ENCODE assay signal across 8 mouse cellular contexts in genomic region chr3:88177106-88177505, GRCm38 (mm10). TPM values are rescaled to one million over a fixed set of nuclear protein-coding genes. Genes with fewer than 3 reads are reported as not detected.
DNase-seq lines count a peak whose midpoint lies in the region; ATAC-seq lines count a peak whose summit lies in the region.

No protein-coding gene starts in this region.

- 73% methylated on average over 5 of the region's 5 CpGs for WGBS in embryonic facial prominence, embryonic 10.5 days
- 47% methylated on average over 5 of the region's 5 CpGs for WGBS in heart, embryonic 16.5 days
- 82% methylated on average over 5 of the region's 5 CpGs for WGBS in midbrain, embryonic 10.5 days

- ATAC-seq in megakaryocyte, adult 5-6 weeks (ENCODE audit: poor library complexity, severe bottlenecking), result no peak
- no peak for ATAC-seq in heart, embryonic 16.5 days (replicated peaks; ENCODE audit: extremely low read depth, insufficient read depth, low FRiP score)

- H3K4me3 ChIP-seq in megakaryocyte, embryonic 14.5 days (replicated peaks), result peak overlapping the region; percentile 98
- H3K4me3 ChIP-seq in embryonic facial prominence, embryonic 10.5 days, result peak overlapping the region; percentile 68
- peak overlapping the region; percentile 75 for H3K4me3 ChIP-seq in heart, embryonic 16.5 days (ENCODE audit: low read length)
- peak overlapping the region; percentile 70 for H3K4me3 ChIP-seq in midbrain, embryonic 10.5 days

- peaks cover 32% of the 10 kb centered on the region for H3K4me1 ChIP-seq in megakaryocyte, embryonic 14.5 days
- peaks cover 6% of the 10 kb centered on the region for H3K4me1 ChIP-seq in embryonic facial prominence, embryonic 10.5 days
- peaks cover 20% of the 10 kb centered on the region for H3K4me1 ChIP-seq in heart, embryonic 16.5 days (ENCODE audit: control insufficient read depth, insufficient read depth, low read length)
- H3K4me1 ChIP-seq in midbrain, embryonic 10.5 days, result peaks cover 10% of the 10 kb centered on the region

- peaks cover 10% of the 10 kb centered on the region for H3K27me3 ChIP-seq in megakaryocyte, embryonic 14.5 days (replicated peaks)
- peaks cover 14% of the 10 kb centered on the region for H3K27me3 ChIP-seq in embryonic facial prominence, embryonic 10.5 days (replicated peaks; ENCODE audit: low read depth, poor library complexity, severe bottlenecking)
- H3K27me3 ChIP-seq in heart, embryonic 16.5 days (ENCODE audit: control insufficient read depth, insufficient read depth, low read length), result 0 out of 2 replicates have a peak, but pooled peaks cover 2% of the 10 kb centered on the region
- H3K27me3 ChIP-seq in midbrain, embryonic 10.5 days (ENCODE audit: low read depth, poor library complexity, severe bottlenecking), result peaks cover 19% of the 10 kb centered on the region

- DNase-seq in embryonic facial prominence, embryonic 10.5 days (ENCODE audit: low spot score), result no peak
- no peak for DNase-seq in midbrain, embryonic 10.5 days (ENCODE audit: low spot score)
- DNase-seq in thymus, postnatal 10 days (ENCODE audit: low spot score in 2 of 2), result no peak
- DNase-seq in left cerebral cortex, adult 8-10 months (ENCODE audit: low spot score in 2 of 2), result no peak
- no peak for DNase-seq in testis, postnatal 14 days (ENCODE audit: low spot score)

- H3K4me2 ChIP-seq in heart, embryonic 16.5 days (ENCODE audit: low read depth, low read length), result peak overlapping the region; percentile 78

- peak overlapping the region; percentile 97 for H3K27ac ChIP-seq in embryonic facial prominence, embryonic 10.5 days (replicated peaks)
- H3K27ac ChIP-seq in heart, embryonic 16.5 days (ENCODE audit: low read length), result peak overlapping the region; percentile 99
- H3K27ac ChIP-seq in midbrain, embryonic 10.5 days (replicated peaks), result peak overlapping the region; percentile 98

- peak overlapping the region; percentile 88 for H3K9ac ChIP-seq in heart, embryonic 16.5 days (ENCODE audit: low read length)

- peaks cover 36% of the 10 kb centered on the region for H3K36me3 ChIP-seq in megakaryocyte, embryonic 14.5 days (replicated peaks; ENCODE audit: low read length)
- peaks cover 24% of the 10 kb centered on the region for H3K36me3 ChIP-seq in embryonic facial prominence, embryonic 10.5 days (replicated peaks)
- H3K36me3 ChIP-seq in heart, embryonic 16.5 days (ENCODE audit: control insufficient read depth, insufficient read depth), result 0 out of 2 replicates have a peak, but pooled peaks cover 3% of the 10 kb centered on the region
- peaks cover 18% of the 10 kb centered on the region for H3K36me3 ChIP-seq in midbrain, embryonic 10.5 days

- H3K9me3 ChIP-seq in megakaryocyte, embryonic 14.5 days, result no peaks in the 10 kb centered on the region
- H3K9me3 ChIP-seq in embryonic facial prominence, embryonic 10.5 days, result no peaks in the 10 kb centered on the region
- H3K9me3 ChIP-seq in heart, embryonic 16.5 days (replicated peaks; ENCODE audit: control insufficient read depth, low read length), result no peaks in the 10 kb centered on the region
- H3K9me3 ChIP-seq in midbrain, embryonic 10.5 days (replicated peaks), result no peaks in the 10 kb centered on the region

RNA-seq across cellular contexts. Expression of gene Mef2d, which starts 34.9 kb away (rescaled TPM):
- 60.2 and 145 TPM in 2 replicates for polyA plus RNA-seq in megakaryocyte, embryonic 14.5 days (2012; ENCODE audit: insufficient read depth, low replicate concordance)
- 73.3 and 77.4 TPM in 2 replicates for total RNA-seq in megakaryocyte, adult 5-6 weeks (2015)
- 29.2 and 42.0 TPM in 2 replicates for total RNA-seq in megakaryocyte, adult 5-6 weeks (2017)
- polyA plus RNA-seq in embryonic facial prominence, embryonic 10.5 days (2016; fragmentation: Nextera tagmentation; extraction: Ambion mirVana), result 11.1 and 12.1 TPM in 2 replicates
- polyA plus RNA-seq in heart, embryonic 16.5 days (2015; fragmentation: Nextera tagmentation; extraction: Ambion mirVana), result 40.5 and 44.7 TPM in 2 replicates
- polyA plus RNA-seq in midbrain, embryonic 10.5 days (2016; fragmentation: Nextera tagmentation; extraction: Ambion mirVana), result 8.2 and 11.0 TPM in 2 replicates
- total RNA-seq in left cerebral cortex, adult 8-10 months (2022), result 100 to 1,000 TPM; 190 to 208 (median 194) TPM
